Mouse (Mus musculus) liver, embryonic 16.5 days (tissue): ENCODE measurements around the gene Amotl2. TPM values are rescaled to one million over a fixed set of nuclear protein-coding genes. Genes with fewer than 3 reads are reported as not detected.

Experiments used
- ATAC-seq: fragments of 200-750 bp; cut with Nextera tagmentation; 2 replicates; pipeline ENCODE4 v1.8.0; 2017; ENCODE audit warnings: low read depth, mild to moderate bottlenecking, moderate number of reproducible peaks, moderate library complexity
- H3K27ac ChIP-seq: fragments of 300-500 bp; sonication (generic); 2 replicates; pipeline ENCODE4 v1.5.1; 2014; ENCODE audit warnings: mild to moderate bottlenecking, low read length
- H3K27me3 ChIP-seq: fragments of 300-500 bp; sonication (generic); 2 replicates; pipeline ENCODE4 v1.6.1; 2014; ENCODE audit warnings: low read depth, low read length, mixed read lengths; ENCODE audit not compliant: control insufficient read depth, insufficient read depth
- H3K36me3 ChIP-seq: fragments of 300-500 bp; sonication (generic); 2 replicates; pipeline ENCODE4 v1.6.1; 2014; ENCODE audit warnings: mild to moderate bottlenecking; ENCODE audit not compliant: control insufficient read depth, insufficient read depth
- H3K4me1 ChIP-seq: fragments of 300-500 bp; sonication (generic); 2 replicates; pipeline ENCODE4 v1.6.1; 2014; ENCODE audit warnings: low read depth, low read length, mixed read lengths; ENCODE audit not compliant: control insufficient read depth
- H3K4me2 ChIP-seq: fragments of 300-500 bp; sonication (generic); 2 replicates; pipeline ENCODE4 v1.6.1; 2014; ENCODE audit warnings: low read depth, low read length, mixed read lengths
- H3K4me3 ChIP-seq: fragments of 300-500 bp; sonication (generic); 2 replicates; pipeline ENCODE4 v1.5.1; 2014; ENCODE audit warnings: low read depth, mild to moderate bottlenecking, low read length
- H3K9ac ChIP-seq: fragments of 300-500 bp; sonication (generic); 2 replicates; pipeline ENCODE4 v1.6.1; 2014; ENCODE audit warnings: low read depth, low read length
- H3K9me3 ChIP-seq: fragments of 300-500 bp; sonication (generic); replicated peaks from 2 replicates; pipeline ENCODE4 v1.6.1; 2016; ENCODE audit warnings: low read length; ENCODE audit not compliant: control insufficient read depth
- WGBS: fragments of 180-500 bp; shearing (Covaris S2); extraction: QIAGEN DNeasy Blood & Tissue Kit; methylation state at CpG from one replicate; pipeline ENCODE4 v1.1.7; 2014; ENCODE audit not compliant: insufficient replicate concordance; 5-methylcytosine and 5-hydroxymethylcytosine counted together
- polyA plus RNA-seq: library from polyadenylated mRNA; unstranded; fragments of >200 nt; fragmentation: Nextera tagmentation; extraction: Ambion mirVana; gene quantifications from 2 replicates; pipeline ENCODE4 v1.2.1, GENCODE M21; 2015

The Amotl2 gene
- polyA plus RNA-seq = 5.0 and 5.4 TPM in 2 replicates

DNA sequence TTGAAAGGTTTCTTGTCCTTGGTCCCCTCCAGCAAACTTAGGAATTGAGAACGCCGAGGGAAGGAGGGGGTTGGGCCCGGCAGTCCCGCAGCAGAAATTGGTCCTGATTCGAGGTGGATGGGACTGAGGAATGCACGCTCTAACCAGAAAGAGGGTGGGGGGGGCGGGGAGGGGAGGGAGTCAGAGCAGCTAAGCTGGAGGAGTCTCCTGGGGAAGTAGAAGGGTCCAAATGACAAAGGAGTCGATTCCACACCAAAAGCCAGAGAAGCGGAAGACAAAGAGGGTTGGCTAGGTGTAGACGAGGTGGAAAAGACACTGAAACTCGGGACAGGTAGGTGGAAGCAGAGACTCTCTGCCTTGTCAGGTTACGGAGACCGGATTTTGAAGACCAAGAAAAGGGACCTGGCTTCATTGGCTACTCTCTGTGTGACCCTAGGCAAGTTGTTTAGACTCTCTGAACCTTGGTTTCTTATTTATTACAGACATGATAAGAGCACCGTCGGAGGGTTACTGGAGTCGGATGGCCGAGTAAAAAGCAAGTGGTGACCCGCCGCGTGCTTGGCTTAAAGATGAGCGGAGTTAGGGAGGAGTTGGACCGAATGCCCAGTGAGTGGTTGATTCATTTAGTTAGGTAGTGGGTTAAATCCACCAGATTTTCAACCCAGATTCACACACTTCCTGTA is at the start of gene Amotl2:
Gene Amotl2, plus strand, starts transcription at position 192 of the 683 bp plus-strand sequence.
- WGBS = 9% methylated on average over 22 of the region's 22 CpGs
- no peak for ATAC-seq
- Histone ChIP-seq H3K36me3 (no peaks in the 10 kb centered on the region), H3K4me2 (peak within 1 kb of the TSS; percentile 65), H3K4me3 (peak within 1 kb of the TSS; percentile 65), H3K27me3 (peaks cover 36% of the 10 kb centered on the region), H3K9me3 (no peaks in the 10 kb centered on the region), H3K9ac (no peak within 1 kb of the TSS; the same call in 1 of the 2 replicates), H3K4me1 (peaks cover 12% of the 10 kb centered on the region), H3K27ac (peak within 1 kb of the TSS; percentile 74)

DNA sequence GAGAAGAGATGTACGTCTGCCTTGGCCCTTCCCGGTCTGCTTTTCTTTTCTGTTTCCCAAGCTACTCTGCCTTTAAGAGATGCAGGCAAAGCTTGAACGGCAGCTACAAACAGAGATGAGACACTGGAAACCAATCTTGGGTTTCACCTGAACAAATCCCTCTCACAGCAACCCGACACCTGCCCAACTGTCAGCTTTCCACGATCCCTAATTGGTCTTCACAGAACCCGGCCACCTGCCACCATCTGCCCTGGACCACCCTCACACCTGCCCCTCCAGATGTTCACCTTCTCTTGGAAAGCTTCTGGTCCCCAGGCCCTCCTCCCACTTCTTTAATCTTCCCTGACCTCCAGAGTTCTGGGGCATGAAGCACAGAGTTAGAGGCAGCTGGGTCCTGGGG is 48.4 kb upstream of the Amotl2 start:
- H3K27me3 ChIP-seq = no peaks in the 10 kb centered on the region
- no peak overlapping the region for H3K9ac ChIP-seq
- WGBS = 45% methylated on average over 6 of the region's 6 CpGs
- no peaks in the 10 kb centered on the region for H3K36me3 ChIP-seq
- no peaks in the 10 kb centered on the region for H3K9me3 ChIP-seq
- no peak for ATAC-seq
- no peak overlapping the region for H3K27ac ChIP-seq
- H3K4me3 ChIP-seq = no peak overlapping the region
- no peak overlapping the region for H3K4me2 ChIP-seq
- no peaks in the 10 kb centered on the region for H3K4me1 ChIP-seq

DNA sequence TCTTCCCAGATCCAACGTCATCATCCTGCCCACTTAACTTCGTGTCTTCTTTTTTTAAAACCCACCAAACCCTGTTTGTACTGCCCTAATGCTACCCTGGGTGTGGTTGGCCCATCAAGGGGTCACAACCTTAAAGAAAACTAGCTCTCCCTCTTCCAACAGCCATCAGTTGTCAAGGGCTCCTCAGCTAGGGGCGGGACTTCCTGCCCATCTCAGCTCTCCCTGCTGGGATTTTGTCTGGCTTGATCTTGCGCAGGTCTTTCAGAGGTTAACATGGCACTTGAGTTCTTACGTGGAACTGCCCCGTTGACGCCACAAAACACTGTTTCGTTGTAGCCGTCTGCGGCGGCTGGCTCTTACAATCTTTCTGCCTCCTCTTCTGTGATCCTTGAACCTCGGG is 47.6 kb upstream of the Amotl2 start:
- H3K9me3 ChIP-seq = no peaks in the 10 kb centered on the region
- H3K9ac ChIP-seq = no peak overlapping the region
- H3K27me3 ChIP-seq = no peaks in the 10 kb centered on the region
- no peak overlapping the region for H3K4me3 ChIP-seq
- H3K36me3 ChIP-seq = no peaks in the 10 kb centered on the region
- ATAC-seq = no peak
- no peak overlapping the region for H3K4me2 ChIP-seq
- H3K27ac ChIP-seq = no peak overlapping the region
- no peaks in the 10 kb centered on the region for H3K4me1 ChIP-seq
- WGBS = 73% methylated on average over 12 of the region's 12 CpGs

DNA sequence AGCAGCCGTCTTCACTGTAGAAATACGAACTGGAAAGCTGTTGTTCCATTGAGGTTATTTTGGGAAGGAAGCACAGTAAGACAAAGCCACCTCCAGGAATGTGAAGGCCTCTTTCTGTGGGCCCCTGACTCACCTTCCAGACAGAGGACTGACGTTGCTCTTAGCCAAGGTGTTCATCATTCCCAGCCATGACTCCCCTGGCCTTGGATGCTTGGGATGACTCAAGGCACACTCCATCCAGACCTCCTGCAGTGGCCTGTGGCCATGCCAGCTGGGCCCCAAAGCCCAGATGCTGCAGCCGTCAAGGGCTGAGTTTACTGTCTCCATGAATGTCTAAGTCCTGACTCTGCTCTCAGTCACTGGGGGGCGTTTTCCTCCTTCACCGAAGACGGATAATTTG is 43.1 kb upstream of the Amotl2 start:
- Histone ChIP-seq H3K4me2 (no peak overlapping the region), H3K9ac (no peak overlapping the region), H3K36me3 (no peaks in the 10 kb centered on the region), H3K27ac (no peak overlapping the region), H3K4me3 (no peak overlapping the region), H3K9me3 (no peaks in the 10 kb centered on the region), H3K4me1 (no peaks in the 10 kb centered on the region), H3K27me3 (no peaks in the 10 kb centered on the region)
- whole genome bisulfite sequencing = 66% methylated on average over 7 of the region's 7 CpGs
- no peak for ATAC-seq

DNA sequence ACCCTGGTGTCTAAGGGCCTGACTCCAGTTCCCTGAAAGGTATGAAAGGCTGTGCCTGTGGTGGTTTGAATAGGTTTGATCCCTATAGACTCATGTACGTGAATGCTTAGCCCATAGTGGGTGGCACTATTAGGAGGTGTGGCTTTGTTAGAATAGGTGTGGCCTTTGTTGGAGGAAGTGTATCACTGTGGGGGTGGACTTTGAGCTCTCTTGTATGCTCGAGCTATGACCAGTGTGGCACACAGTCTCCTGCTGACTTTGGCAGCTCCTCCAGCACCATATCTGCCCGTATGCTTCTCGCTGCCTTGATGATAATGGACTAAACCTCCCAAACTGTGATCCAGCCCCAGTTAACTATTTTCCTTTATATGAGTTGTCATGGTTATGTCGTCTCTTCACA is 40.5 kb upstream of the Amotl2 start:
- H3K27ac ChIP-seq = no peak overlapping the region
- H3K4me3 ChIP-seq = no peak overlapping the region
- no peak overlapping the region for H3K9ac ChIP-seq
- H3K27me3 ChIP-seq = no peaks in the 10 kb centered on the region
- ATAC-seq = no peak
- H3K4me2 ChIP-seq = no peak overlapping the region
- H3K4me1 ChIP-seq = no peaks in the 10 kb centered on the region
- WGBS = 52% methylated on average over 5 of the region's 5 CpGs
- H3K9me3 ChIP-seq = no peaks in the 10 kb centered on the region
- no peaks in the 10 kb centered on the region for H3K36me3 ChIP-seq

DNA sequence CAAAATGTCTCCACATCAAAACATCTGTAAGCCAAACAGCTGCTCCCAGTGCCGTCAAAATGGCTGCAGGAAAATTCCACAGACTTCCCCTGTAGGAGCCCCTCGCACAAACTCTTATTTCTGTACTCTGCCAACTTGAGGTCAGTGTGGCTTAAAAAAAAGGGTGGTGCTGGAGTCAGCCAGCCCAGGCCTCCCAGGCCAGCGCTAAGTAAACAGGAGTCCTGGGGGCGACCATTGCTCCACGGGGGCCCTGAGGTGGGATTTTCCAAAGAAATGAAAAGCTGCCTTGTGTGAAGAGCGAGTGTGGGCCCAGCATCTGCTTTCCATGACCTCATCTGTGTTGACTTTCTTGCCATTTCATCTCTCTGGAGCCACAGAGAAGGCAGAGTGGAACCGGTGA is 35.0 kb upstream of the Amotl2 start:
- Histone ChIP-seq H3K9me3 (no peaks in the 10 kb centered on the region), H3K9ac (no peak overlapping the region), H3K36me3 (no peaks in the 10 kb centered on the region), H3K4me3 (no peak overlapping the region), H3K4me1 (no peaks in the 10 kb centered on the region), H3K27me3 (no peaks in the 10 kb centered on the region), H3K4me2 (no peak overlapping the region), H3K27ac (no peak overlapping the region)
- 52% methylated on average over 7 of the region's 7 CpGs for WGBS
- no peak for ATAC-seq

DNA sequence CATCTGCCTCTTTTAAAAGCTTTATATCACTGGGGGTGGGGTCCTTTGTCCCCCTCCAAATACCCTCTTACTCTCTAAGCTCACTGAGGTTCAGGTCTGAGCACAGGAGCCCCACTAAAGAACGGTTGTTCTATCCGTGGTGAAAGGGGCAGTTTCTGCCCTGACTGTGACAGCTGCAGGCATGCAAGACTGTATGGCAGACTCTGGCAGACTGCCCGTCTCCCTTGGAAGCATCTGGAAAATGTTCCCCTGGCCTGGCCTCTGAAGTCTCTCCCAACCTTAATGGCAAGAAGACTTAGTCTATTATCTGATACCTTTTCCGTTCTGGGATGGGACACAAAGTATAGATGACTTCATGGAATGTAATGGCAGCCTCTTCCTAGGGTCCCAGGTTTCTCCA is 28.5 kb upstream of the Amotl2 start:
- WGBS = 47% methylated on average over 4 of the region's 4 CpGs
- Histone ChIP-seq H3K4me1 (no peaks in the 10 kb centered on the region; the same call in 1 of the 2 replicates), H3K27ac (no peak overlapping the region), H3K36me3 (no peaks in the 10 kb centered on the region), H3K4me3 (no peak overlapping the region), H3K4me2 (no peak overlapping the region), H3K9ac (no peak overlapping the region), H3K27me3 (peaks cover 27% of the 10 kb centered on the region), H3K9me3 (no peaks in the 10 kb centered on the region)
- no peak for ATAC-seq

DNA sequence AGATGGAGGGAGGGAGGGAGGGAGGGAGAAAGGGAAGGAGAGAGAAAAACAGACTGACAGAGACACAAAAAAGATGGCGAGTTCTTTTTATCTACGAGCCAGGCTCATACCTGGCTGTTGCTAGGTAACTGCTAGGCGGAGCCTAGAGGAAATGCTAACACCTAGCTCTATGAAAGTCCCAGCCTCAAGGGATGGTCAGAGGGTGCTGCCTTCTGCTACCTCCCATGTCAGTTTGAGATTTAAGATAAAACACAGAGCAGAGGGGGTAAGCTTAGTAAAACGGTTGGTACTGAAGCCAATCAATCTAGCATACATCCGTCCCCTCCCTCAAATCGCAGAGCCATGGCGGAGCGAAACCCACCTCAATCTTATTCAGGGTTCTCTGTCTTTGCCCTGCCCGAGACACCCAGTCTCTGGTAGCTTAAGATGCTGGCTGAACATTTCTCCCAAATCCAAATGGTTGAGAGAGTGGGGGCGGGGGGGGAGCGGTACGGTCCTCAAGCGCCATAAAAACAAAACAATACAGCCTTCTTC is 27.0 kb upstream of the Amotl2 start:
- ATAC-seq = no peak
- Histone ChIP-seq H3K4me2 (peak overlapping the region; percentile 62), H3K27me3 (peaks cover 27% of the 10 kb centered on the region), H3K36me3 (no peaks in the 10 kb centered on the region), H3K4me1 (no peaks in the 10 kb centered on the region; the same call in 1 of the 2 replicates), H3K27ac (no peak overlapping the region), H3K9ac (no peak overlapping the region), H3K9me3 (no peaks in the 10 kb centered on the region), H3K4me3 (peak overlapping the region; percentile 47)
- WGBS = 6% methylated on average over 13 of the region's 13 CpGs

DNA sequence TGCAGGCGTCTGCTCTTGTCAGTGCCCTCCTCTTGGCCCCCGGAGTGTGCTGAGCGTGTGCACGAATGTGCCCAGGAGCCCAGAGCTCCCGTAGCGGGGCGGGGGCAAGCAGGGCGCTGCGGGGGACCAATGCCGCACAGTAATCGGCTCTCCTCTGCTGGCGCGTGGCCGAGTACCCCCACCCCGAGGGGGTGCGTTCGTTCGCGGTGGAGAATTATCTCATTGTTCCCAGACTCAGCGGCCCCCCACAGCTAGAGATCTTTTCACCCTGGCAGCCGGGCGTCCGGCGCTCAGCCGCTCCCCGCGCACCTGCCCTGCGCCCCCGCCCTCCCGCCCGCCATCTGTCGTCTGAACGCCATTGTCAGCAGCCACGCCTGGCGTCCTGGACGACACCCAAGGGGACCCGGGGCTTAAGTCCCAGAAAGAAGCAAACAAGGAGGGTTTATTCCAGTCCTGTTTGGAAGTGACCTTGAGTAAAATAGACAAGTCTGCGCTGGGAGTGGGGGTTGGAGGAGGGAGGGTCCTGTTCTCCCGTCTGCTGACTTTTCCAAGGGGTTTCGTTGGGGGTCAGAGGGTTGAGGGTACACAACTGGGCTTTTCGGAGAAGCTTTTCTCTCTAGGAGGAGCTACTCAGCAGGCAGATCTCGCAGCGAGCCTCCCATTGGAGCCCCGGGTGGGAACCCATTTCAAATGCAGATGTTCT is 26.4 kb upstream of the Amotl2 start:
- WGBS = under 1% methylated on average over 44 of the region's 44 CpGs
- no peaks in the 10 kb centered on the region for H3K36me3 ChIP-seq
- no peak overlapping the region for H3K27ac ChIP-seq
- no peak overlapping the region for H3K9ac ChIP-seq
- peak overlapping the region; percentile 62 for H3K4me2 ChIP-seq
- H3K4me1 ChIP-seq = no peaks in the 10 kb centered on the region; the same call in 1 of the 2 replicates
- no peak for ATAC-seq
- H3K4me3 ChIP-seq = peak overlapping the region; percentile 47
- peaks cover 27% of the 10 kb centered on the region for H3K27me3 ChIP-seq
- no peaks in the 10 kb centered on the region for H3K9me3 ChIP-seq
